Mouse (Mus musculus) liver, adult 2 months (tissue): ENCODE measurements around the gene Eif4g3. TPM values are rescaled to one million over a fixed set of nuclear protein-coding genes. Genes with fewer than 3 reads are reported as not detected.

ENCODE experiments used
- DNase-seq: peaks from one replicate; pipeline ENCODE4 v3.0.0-alpha.2; 2011; ENCODE audit warnings: low read depth, low spot score; ENCODE audit errors: extremely low read depth
- H3K27ac ChIP-seq: fragments of 200-500 bp; replicated peaks from 2 replicates; pipeline ENCODE4 v1.5.1; 2012; ENCODE audit warnings: low read depth, mild to moderate bottlenecking, control low read depth, inconsistent platforms, low read length; ENCODE audit not compliant: insufficient read depth
- H3K27me3 ChIP-seq: fragments of 200-500 bp; 2 replicates; pipeline ENCODE4 v1.6.1; 2012; ENCODE audit warnings: mild to moderate bottlenecking, moderate library complexity, low read length, inconsistent platforms; ENCODE audit not compliant: control insufficient read depth, insufficient read depth
- H3K36me3 ChIP-seq: fragments of 200-500 bp; 2 replicates; pipeline ENCODE4 v1.6.1; 2012; ENCODE audit warnings: low read length, inconsistent platforms; ENCODE audit not compliant: control insufficient read depth, insufficient read depth
- H3K4me1 ChIP-seq: fragments of 200-500 bp; 2 replicates; pipeline ENCODE4 v1.6.1; 2011; ENCODE audit warnings: low read length; ENCODE audit not compliant: control insufficient read depth, insufficient read depth
- H3K4me3 ChIP-seq: fragments of 200-500 bp; 2 replicates; pipeline ENCODE4 v1.5.1; 2011; ENCODE audit warnings: low read depth, mild to moderate bottlenecking, control low read depth, low read length, moderate library complexity; ENCODE audit not compliant: insufficient read depth
- H3K79me2 ChIP-seq: fragments of 200-500 bp; 2 replicates; pipeline ENCODE4 v1.6.1; 2012; ENCODE audit warnings: inconsistent platforms, mild to moderate bottlenecking, low read length, moderate library complexity; ENCODE audit not compliant: control insufficient read depth, insufficient read depth
- H3K9ac ChIP-seq: fragments of 200-500 bp; 2 replicates; pipeline ENCODE4 v1.6.1; 2012; ENCODE audit warnings: low read depth, mild to moderate bottlenecking, control low read depth, inconsistent platforms, low read length
- CTCF ChIP-seq: fragments of 200-500 bp; IDR thresholded peaks from 2 replicates; pipeline ENCODE4 v1.5.1; 2011; ENCODE audit warnings: low read depth, low read length, control low read depth
- POLR2A ChIP-seq: fragments of 200-500 bp; IDR thresholded peaks from 2 replicates; pipeline ENCODE4 v1.6.1; 2011; ENCODE audit warnings: low read length, control low read depth; ENCODE audit not compliant: insufficient read depth; ENCODE audit errors: extremely low read depth
- WGBS: fragments of 180-500 bp; shearing (Covaris S2); methylation state at CpG from one replicate; pipeline ENCODE4 v1.1.7; 2018; 5-methylcytosine and 5-hydroxymethylcytosine counted together
- polyA plus RNA-seq: library from polyadenylated mRNA; depleted of rRNA; stranded (reverse); fragments of >200 nt; gene quantifications from 2 replicates; pipeline ENCODE4 v1.2.3, GENCODE M21; 2012
- total RNA-seq: library from RNA; depleted of rRNA; stranded (reverse); fragments of >200 nt; gene quantifications from 2 replicates; pipeline ENCODE4 v1.2.3, GENCODE M21; 2014

Eif4g3 gene
- total and polyA plus RNA-seq, 2 experiments, result 9.7 to 17.0 TPM

DNA sequence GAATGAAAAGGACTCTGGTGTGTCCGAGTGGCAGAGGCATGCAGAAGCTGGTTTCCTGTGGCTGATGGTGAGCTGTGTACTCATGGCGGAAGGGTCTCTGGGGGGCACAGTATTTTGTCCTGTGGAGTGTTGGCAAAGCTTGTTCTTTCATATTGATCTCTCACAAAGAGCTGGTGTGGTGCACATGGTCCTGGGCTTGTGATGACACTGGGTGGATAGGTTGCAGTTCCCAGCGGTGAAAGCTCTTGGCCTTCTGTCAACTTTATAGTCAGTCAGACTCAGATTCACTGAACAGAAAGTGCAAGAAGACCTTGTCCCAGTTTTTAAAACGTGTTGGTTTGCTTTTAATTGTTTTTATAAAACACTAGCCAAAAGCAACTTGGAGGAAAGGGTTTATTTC is 68.3 kb downstream of the Eif4g3 start:
- TF ChIP-seq POLR2A (no peak), CTCF (no peak)
- no peak overlapping the region for H3K4me3 ChIP-seq
- H3K36me3 ChIP-seq, result peaks cover 5% of the 10 kb centered on the region; the same call in 1 of the 2 replicates
- H3K9ac ChIP-seq, result no peak overlapping the region
- WGBS, result 50% methylated on average over 4 of the region's 4 CpGs
- no peaks in the 10 kb centered on the region; the same call in 1 of the 2 replicates for H3K79me2 ChIP-seq
- H3K27ac ChIP-seq, result peak overlapping the region; percentile 19; the same call in 1 of the 2 replicates
- DNase-seq, result peak; percentile 81
- peaks cover 18% of the 10 kb centered on the region for H3K4me1 ChIP-seq
- H3K27me3 ChIP-seq, result no peaks in the 10 kb centered on the region

DNA sequence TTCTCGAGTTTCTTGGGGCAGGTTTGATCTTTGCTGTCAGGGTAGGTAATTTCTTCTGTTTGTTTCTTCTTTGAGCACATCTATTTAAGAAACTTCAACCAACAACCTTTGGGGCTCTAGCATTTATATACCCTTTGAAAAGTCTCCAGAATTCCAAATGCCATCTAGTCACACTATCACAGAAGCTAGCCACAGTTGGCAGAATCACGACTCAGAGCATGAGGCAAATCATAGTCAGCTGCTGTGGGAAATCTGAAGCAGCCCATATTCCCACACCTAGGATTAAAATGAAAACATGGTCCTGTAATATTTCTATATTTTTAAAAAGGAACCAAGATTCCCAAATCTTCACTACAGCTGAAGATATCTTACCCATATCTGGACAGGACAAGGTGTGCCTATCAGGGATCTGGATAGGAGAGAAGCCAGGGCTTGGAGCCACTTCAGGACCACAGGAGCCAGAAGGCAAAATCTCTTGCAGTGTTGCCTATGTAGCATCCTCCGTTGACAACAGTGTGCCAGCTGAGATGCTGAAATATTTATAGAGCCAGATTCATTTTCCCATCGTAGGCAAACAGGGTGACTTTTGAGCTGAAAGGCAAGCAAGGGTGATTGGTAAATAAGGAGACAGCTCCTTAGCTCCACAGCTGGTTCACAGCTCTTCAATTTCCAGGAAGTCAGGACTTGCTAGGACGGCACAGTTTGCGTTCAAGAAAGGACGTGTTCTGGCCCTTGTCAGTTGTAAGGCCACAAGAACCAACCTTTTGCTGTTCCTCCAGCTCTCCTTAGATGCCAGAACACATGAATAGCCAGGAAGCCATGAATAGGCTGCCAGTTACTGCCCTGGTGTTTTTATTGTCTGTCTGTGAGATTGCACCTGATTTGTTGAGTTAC is 70.8 kb downstream of the Eif4g3 start:
- no peak for DNase-seq
- H3K4me1 ChIP-seq, result peaks cover 34% of the 10 kb centered on the region
- TF ChIP-seq POLR2A (no peak), CTCF (no peak)
- no peaks in the 10 kb centered on the region for H3K27me3 ChIP-seq
- no peak overlapping the region for H3K27ac ChIP-seq
- H3K79me2 ChIP-seq, result no peaks in the 10 kb centered on the region; the same call in 1 of the 2 replicates
- H3K36me3 ChIP-seq, result no peaks in the 10 kb centered on the region
- no peak overlapping the region for H3K9ac ChIP-seq
- H3K4me3 ChIP-seq, result no peak overlapping the region
- WGBS, result 72% methylated on average over 7 of the region's 7 CpGs

DNA sequence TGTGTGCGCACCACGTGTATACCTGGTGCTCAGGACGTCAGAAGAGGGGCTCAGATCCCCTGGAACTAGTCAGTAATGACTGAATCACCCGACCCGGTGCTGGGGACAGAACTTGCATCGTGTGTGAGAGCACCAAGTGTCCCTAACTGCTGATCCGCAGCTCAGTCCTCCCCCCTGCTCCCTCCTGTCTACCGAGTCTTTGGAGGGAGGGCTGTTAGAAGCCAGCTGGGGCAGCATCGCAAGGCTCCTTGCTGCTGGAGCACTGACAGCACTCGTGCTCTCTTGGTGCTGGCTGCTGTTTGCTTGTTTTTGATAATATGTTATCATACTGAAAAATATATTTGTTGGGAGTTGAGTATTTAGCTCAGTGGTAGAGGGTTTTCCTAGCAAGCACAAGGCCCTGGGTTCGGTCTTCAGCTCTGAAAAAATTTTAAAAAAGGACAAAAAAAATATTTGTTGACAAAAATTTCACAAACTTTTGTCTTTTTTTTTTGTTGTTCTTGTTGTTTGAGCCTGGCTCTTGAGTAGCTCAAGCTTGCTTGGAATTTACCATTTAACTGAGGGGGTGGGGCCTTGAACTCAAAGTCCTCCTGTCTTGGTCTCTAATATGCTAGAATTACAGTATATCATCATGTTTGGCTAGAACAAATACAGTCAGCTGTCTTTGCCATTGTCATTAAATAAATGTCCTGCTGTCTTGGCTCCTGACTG is 72.2 kb downstream of the Eif4g3 start:
- H3K4me1 ChIP-seq, result peaks cover 36% of the 10 kb centered on the region

DNA sequence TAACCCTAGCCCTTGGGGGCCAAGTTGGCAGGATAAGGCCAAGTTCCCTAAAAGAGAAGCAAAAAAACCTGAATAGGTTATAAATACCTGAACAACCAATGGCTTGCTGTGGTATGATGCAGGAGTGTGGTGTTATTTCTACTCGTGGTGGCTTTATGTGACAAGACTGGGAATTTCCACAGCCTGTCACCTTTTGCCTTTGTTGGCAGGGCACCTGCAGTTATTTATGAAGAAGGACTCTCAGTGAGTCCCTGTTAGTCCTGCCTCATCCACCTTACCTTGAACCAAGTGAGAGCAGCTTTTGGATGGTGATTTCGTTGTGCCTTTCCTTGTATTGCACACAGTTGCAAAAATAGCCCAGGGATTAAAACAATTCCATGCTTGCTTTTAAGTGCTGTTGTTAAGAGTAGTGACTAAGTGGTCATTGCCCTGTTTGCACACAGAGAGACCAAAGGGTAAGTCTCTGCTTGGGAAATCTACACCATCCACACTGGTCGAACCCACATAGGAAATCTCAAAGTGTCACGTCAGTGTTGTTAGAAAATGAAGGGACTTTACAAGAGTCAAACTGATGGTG is 72.9 kb downstream of the Eif4g3 start:
- Histone ChIP-seq H3K9ac (peak overlapping the region; percentile 13; the same call in 1 of the 2 replicates), H3K79me2 (no peaks in the 10 kb centered on the region; the same call in 1 of the 2 replicates), H3K36me3 (no peaks in the 10 kb centered on the region), H3K4me1 (peaks cover 36% of the 10 kb centered on the region), H3K27me3 (no peaks in the 10 kb centered on the region), H3K27ac (peak overlapping the region; percentile 89), H3K4me3 (no peak overlapping the region; the same call in 1 of the 2 replicates)
- TF ChIP-seq POLR2A (no peak), CTCF (no peak)
- 16% methylated on average over 4 of the region's 4 CpGs for WGBS
- DNase-seq, result peak; percentile 97

More for the DNA sequence above, 72.2 kb downstream of the Eif4g3 start:
- WGBS, result 55% methylated on average over 11 of the region's 11 CpGs
- Histone ChIP-seq H3K36me3 (no peaks in the 10 kb centered on the region), H3K27ac (peak overlapping the region; percentile 89), H3K9ac (peak overlapping the region; percentile 7), H3K79me2 (no peaks in the 10 kb centered on the region; the same call in 1 of the 2 replicates), H3K4me3 (no peak overlapping the region), H3K27me3 (no peaks in the 10 kb centered on the region)
- TF ChIP-seq POLR2A (no peak), CTCF (no peak)
- no peak for DNase-seq

- Histone ChIP-seq H3K79me2 (no peaks in the 10 kb centered on the region; the same call in 1 of the 2 replicates), H3K27ac (peak overlapping the region; percentile 89), H3K27me3 (no peaks in the 10 kb centered on the region), H3K36me3 (no peaks in the 10 kb centered on the region), H3K9ac (peak overlapping the region; percentile 20), H3K4me1 (peaks cover 36% of the 10 kb centered on the region), H3K4me3 (no peak overlapping the region)
- DNase-seq, result peak; percentile 63
- WGBS, result 13% methylated on average over 7 of the region's 7 CpGs
- no peak for TF ChIP-seq POLR2A
- no peak for TF ChIP-seq CTCF
Measured at GRCm38 (mm10) chr4:138066421-138066820, 73.6 kb downstream of the Eif4g3 start.
